Mouse (Mus musculus): ENCODE results near the gene Wdr20.

GRCm38 (mm10) chr12:110703682-110704081, 34.1 kb upstream of the Wdr20 start:
- TF ChIP-seq CTCF (IDR thresholded peaks at IDR 0.05; ENCODE audit: extremely low read depth, insufficient read depth, low read length) (no peak), POLR2A (IDR thresholded peaks at IDR 0.05; ENCODE audit: extremely low read depth, insufficient read depth, low read length) (no peak)

Data from cortical plate, adult 2 months (tissue).